Mouse (Mus musculus): ENCODE results near the gene Icos. TPM values are rescaled to one million over a fixed set of nuclear protein-coding genes. Genes with fewer than 3 reads are reported as not detected.

The Icos gene
- 100 to 1,000 TPM; 474 to 595 TPM for polyA plus RNA-seq (2017; shearing (Covaris generic))

DNA sequence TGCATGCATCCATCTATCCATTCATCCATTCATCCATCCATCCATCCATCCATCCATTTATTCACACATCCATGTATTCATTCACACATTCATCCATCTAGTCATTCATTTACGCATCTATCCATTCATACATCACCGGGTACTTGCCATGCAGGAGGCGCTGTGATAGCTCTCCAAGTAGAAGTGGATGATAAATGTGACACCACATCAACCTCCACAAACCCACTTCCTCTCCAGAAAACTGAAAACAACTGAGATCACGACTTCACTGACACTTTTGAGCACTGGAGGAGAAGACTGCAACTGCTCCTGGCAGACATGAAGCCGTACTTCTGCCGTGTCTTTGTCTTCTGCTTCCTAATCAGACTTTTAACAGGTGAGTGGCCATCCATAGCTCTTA, at the start of gene Icos:
Icos (plus strand) TSS at position 287 of the 400 bp plus-strand sequence.
- ATAC-seq, result peak; percentile 78

- no peak for ATAC-seq
Observed at GRCm38 (mm10) chr1:60929036-60929435, 48.7 kb upstream of the Icos start.

DNA sequence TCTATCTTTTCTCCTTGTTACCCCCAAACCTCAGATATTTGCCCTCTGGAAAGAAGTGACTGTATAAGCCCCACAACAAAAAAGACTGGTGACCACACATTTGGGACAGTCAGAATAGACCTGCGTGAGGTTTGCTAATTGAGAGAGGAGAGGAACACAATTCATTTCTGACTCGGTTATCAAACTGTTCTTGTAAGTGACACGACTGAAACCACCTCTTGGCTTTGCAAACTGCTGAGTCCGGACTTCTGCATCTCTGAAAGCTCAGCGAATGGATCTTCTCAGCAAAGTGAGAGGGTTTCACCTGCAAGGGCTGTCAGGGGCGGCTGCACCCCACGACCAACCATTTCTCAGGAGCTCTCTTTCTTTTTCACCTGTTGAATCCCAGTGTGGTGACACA, 47.3 kb upstream of the Icos start:
- peak; percentile 49 for ATAC-seq

- no peak for ATAC-seq
Observed at GRCm38 (mm10) chr1:60935968-60936581, 41.7 kb upstream of the Icos start.

DNA sequence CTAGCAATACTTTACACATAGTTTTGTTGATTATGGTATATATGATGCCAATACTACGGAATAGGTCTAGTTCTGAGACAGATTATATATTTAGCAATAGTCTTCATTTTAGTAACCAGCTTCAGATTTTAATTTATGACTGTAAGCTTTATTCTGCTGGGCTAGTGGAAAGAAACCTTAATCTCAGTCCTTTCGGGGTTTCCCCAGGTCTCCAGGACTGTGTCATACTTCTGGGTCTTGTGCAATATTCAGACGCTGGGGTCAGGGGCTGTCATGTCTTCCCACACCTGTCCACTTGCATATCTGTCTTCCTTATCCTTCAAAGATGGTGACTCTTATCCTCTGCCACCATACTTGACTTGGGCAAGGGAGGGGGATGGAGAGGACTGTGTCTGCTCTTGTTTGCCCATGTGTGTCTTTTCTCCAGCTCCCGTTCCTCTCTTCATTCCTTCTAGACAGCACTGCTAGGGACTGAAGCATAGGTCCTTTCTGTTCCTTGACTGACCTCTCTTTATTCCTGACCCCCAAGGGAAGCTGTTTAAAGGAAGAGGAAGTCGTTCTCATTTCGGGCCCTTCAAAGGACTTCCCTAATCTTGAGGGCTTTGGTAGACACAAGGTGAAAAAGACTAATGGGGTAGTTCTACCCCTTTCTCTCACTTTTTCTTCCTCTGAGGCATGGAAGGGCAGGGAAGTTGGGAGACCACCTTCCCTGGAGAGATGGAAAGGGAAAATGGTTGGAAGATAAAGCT, 40.6 kb upstream of the Icos start:
- peak; percentile 48 for ATAC-seq

DNA sequence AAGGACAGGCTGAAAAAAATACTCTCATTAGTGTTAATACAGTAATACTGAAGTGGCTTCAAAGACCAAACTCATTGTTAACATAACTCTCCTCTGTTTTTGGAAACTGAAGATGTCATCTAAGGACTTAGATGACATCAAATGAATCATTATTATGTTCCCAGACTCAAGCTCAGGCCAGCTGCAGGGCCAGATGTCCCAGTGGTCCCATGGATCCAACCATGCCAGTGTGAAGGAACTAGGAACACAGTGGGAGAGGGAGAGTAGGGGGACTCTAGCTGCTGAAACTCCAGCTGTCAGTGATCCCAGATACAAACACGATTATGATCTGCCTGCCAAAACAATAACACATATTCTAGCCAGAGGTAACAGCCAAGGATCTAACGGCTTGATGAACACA, 39.5 kb upstream of the Icos start:
- no peak for ATAC-seq

GRCm38 (mm10) chr1:60938974-60939373, 38.8 kb upstream of the Icos start:
- ATAC-seq, result no peak

GRCm38 (mm10) chr1:60940023-60940422, 37.7 kb upstream of the Icos start:
- ATAC-seq, result no peak

- no peak for ATAC-seq
Observed at GRCm38 (mm10) chr1:60940620-60941019, 37.1 kb upstream of the Icos start.

DNA sequence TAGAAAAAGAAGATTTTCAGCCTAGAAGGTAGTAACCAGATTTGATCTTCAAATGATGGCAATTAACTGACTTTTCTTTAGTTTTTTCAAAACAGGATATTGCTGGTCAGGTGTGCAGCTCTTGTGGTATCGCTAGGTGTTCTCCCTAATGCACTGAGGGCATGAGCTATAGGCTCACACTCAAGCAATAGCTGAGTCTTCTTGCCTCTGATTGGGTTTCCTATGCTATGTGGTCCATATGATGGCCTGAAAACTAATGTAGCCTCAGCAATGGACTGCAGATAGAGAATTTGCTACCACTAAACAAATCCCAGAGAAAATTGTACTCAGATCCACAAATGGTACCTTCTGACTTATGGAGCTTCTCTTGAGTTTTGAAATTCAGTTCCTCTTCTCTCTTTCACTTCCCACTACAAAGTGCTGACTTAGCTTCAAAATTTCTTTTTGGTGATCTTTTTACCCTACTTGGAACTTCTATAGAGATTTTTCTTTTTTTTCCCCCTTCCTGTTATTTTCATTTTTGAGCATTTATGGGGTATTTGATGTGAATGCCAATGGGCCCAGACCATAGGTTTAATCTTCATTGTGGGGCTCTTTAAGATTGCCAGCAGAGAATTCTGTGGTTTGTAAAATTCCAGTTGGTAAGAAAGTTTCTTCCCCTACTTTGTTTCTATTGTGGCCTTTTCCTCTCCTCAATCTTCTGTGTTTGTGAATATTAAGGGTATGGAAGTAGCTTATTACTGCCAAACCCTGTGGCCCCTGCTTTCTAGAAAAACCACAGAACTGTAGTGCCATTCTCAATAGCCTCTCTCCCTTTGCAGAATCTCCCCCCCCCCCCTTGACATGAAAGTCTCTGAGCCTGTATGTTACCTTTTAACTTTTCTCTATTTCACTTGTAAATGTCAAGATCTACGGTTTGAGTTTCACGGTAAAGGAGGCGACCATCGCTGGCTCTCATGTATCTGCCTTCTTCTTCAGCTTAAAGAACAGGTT, 36.4 kb upstream of the Icos start:
- peak; percentile 84 for ATAC-seq

DNA sequence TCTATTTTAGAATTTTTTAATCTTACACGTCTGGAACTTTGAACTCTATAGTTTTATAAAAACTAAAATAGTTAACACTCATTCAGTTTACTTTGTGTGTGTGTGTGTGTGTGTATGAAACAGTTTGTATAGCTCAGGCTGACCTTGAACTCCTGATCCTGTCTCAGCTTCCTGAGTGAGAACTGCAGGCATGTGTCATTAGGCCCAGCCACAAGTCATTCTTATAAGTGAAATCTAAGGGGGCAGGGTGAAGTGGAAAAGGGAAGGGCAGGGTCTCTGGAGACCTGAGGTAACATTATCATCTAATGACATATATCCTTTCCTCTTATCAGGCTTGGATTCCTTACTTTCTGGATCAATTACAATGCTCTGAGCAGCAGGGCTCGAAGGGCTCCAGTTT, 34.8 kb upstream of the Icos start:
- no peak for ATAC-seq

DNA sequence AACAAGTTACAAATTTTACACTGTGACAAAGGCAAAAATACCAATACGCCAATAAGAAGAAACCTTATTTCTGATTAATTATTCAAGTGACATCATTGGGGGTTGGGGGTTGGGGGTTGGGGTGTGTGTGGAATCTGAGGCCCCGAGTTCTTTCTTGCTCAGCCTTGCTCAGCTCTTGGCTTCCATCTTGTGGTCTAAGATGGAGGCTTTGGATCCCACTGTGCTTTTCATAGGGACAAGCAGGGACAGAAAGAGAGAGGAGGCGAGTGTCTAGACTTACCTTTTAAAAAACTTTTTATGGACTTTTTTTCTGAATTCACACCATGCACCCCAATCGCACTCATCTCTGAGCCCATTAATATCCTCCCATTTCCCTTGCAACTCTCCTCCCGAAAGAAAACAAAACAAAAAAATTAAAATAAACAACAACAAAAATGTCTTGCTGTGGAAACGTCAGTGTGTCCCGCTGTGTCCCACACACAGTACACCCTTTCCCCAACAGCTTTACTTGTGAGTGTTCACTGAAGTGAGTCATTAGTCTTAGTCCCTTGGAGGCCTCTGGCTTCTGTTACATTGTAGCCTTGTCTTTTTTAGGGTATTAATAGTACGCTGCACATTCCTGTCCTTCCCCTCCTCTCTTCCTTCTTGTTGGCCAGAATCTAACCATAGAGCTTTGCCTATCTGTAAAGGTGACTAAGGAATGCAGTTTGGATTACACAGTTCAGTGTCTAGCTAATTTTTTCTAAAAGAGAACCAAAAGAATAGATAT, 31.9 kb upstream of the Icos start:
- no peak for ATAC-seq

GRCm38 (mm10) chr1:60948112-60948511, 29.6 kb upstream of the Icos start:
- no peak for ATAC-seq

DNA sequence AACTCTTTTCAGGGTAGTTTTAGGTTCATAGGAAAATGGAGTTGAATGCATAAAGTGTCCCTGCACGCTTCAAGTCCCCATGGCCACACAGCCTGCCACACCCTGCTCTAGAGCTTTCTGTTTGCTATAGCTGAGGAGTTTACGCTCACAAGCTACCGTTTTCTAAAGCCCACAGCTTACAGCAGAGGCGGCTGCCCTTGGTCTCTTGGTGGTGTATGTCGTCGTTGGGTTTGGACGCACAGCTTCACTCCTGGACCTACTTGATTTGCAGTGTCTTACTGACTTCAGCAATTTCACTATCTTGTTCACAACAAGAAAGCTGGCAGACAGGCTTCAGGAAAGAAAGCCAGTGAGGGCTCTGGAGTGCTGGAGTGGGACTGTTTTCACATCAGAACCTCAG, 24.8 kb upstream of the Icos start:
- ATAC-seq, result peak; percentile 64

- ATAC-seq, result peak; percentile 71
Observed at GRCm38 (mm10) chr1:60953686-60954085, 24.0 kb upstream of the Icos start.

DNA sequence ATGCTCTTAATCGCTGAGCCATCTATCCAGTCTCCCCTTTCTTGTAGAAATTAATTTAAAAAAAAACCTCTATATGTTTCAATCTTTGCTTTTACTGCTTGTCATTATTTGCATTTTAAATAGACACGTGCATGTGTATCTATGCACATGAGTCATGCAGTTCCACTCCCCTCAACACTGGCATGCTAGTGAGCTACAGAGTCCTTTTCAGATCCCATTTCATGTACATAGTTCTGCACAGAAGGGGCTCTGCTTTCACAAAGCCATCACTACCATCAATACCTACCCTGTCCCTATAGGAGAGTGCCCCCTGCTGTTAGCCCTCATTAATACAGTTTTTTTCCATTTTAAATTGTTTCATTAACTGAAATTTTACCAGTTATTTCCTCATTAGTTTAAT, 23.0 kb upstream of the Icos start:
- peak; percentile 50 for ATAC-seq

DNA sequence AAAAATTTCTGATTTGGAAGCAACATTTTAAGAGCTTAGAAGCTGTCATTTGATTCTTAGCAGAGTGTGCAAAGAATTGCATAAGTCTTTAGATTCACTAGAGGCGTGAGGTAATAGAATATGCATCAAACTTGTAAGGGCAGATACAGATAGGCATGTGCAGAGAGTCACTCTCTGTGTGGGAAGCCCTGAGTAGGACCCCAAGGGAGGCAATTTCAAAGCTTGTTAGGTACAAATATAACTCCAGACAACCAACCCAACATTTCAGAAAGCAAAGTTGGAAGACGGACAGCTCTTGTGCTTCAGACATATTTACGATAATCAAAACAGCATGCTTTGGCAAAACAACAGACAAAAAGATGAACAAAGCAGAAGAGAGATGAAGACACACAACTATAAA, 22.5 kb upstream of the Icos start:
- ATAC-seq, result no peak

DNA sequence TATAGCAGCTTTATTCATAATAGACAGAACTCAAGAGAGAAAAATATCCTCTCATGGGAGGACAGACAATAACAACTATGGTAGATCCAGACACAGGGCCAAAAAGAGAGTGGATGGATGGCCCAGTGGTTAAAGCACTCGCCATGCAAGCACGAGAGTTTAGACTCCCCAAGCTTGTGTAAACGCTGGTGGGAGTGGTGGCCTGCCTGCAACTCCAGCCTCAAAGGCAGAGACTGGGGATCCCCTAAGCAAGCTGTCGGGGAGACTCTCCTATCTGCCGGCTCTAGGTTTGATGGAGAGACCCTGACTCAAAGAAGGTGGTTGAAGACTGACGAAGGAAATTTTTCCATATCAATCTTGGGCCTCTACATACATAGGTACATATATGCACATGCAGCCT, 21.5 kb upstream of the Icos start:
- no peak for ATAC-seq

- ATAC-seq, result no peak
Observed at GRCm38 (mm10) chr1:60958287-60958686, 19.4 kb upstream of the Icos start.

DNA sequence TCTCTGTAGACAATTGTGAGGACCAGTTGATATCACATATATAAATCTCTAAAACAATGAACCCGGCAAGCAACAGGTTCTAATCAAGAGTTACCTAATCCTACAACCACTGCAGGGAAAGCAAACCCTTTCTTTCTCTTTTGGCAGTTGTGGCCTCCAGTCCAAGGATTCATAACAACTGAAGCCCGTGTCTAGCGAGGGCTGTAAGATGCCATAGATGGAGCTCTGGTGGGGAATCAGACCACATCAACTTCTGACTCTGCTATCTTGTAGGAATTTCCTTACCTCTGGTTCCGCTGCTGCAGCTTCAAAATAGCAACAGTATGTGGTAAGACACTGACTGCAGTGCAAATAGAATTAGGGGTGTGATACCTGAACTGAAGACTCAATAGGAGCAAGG, 18.5 kb upstream of the Icos start:
- no peak for ATAC-seq

- no peak for ATAC-seq
Observed at GRCm38 (mm10) chr1:60960451-60960850, 17.3 kb upstream of the Icos start.

DNA sequence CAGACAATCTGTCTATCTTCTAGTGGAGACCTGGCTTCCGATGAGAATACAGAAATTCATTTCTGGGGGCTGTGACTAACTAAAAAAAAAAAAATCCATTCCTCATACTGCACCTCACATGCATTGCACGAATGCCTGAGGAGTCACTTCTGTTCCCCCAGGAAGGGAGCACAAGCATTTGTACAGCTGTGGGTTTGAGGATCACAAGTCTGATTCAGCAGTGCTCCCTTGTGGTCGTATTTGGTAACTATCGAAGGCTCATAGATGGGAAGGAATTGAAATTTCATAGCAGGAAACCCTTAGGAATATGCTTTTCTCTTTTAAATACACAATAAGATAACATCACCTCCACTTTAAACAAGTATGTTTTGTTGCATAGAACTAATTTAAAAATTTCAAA, 16.6 kb upstream of the Icos start:
- ATAC-seq, result peak; percentile 78

Measured in activated CD4-positive, CD25-positive, alpha-beta regulatory T cell, adult 4 months (primary cell).